Mouse (Mus musculus): ENCODE data around the gene Rhobtb1.

Gene Rhobtb1

GRCm38 (mm10) chr10:69278764-69279606, 127.8 kb downstream of the Rhobtb1 start:
- DNase-seq = peak; percentile 22

DNA sequence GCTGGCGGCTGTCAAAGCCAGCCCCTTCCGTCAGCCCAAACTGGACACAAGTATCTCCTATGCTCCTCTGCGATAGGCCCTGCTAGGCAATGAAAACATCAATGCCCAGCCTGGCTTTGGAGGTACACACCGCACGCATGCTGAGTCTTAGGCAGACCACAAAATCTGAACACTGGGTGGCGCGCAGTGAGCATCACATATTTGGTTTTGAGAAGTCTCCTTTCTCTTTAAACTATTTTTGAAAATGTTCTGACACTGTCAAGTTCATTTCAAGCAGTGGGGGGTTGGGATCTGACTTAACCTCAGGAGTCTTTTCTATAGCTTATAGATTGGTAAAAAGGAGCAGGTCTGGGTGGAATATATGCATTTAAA, 128.4 kb downstream of the Rhobtb1 start:
- no peak for DNase-seq

DNA sequence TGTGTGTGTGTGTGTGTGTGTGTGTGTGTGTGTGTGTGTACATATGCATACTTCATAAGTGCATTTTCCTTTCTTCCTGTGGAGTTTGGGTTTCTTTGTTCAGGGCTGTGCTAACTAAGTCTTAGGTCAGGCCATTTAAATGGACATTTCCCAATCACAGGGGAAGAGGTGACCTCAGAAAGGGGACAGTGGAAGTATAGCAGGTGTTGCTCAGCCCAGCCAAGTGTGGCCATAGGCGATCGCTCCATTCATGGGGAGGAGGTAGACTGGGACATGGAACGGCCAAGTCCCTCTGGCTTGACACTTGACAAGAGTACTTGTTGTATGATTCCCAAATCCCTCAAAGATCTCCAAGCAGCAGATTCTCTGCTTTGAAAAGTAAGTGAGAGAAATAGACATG, 135.7 kb downstream of the Rhobtb1 start:
- no peak for DNase-seq

DNA sequence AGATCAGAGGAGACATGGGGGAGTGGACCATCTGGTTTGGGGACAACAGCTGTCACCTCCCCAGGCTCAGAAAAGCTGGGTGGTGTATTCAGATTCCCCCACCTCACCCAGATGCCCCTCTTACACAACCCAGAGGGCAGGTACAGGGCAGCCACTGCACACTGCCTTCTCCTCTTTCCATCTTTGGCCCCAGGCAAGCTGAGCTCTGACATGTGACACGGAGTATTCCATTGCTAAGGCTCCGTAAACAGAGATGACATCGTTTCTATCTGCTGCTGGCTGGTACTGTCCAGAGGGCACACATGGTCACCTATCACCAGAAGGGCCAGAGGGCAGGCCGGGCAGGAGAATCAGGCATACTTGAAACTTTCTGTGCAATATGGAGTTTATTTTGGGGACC, 136.9 kb downstream of the Rhobtb1 start:
- no peak for DNase-seq

GRCm38 (mm10) chr10:69288720-69289119, 137.5 kb downstream of the Rhobtb1 start:
- DNase-seq = no peak

- DNase-seq = no peak
Observed at GRCm38 (mm10) chr10:69290736-69291135, 139.5 kb downstream of the Rhobtb1 start.

DNA sequence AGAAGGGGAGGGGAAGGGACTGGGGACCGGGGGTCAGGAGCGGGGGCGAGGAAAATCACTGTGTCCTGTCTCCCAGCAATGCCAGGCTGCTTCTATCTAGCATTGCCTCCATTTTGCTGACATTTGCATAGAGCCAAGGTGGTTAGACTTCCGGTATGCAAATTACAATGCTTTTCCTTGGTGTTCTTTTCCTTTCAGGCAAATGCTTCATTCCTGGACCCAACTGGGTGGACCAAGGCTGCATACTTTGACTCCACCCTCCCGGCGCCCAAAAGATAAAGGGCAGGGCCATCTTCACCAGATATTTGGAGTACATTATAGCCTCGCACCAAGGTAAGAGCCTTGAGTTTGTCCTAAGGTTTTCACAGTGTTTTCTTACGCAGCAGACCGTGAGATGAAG, 144.7 kb downstream of the Rhobtb1 start:
- no peak for DNase-seq

GRCm38 (mm10) chr10:69299985-69300384, 148.8 kb downstream of the Rhobtb1 start:
- no peak for DNase-seq

DNA sequence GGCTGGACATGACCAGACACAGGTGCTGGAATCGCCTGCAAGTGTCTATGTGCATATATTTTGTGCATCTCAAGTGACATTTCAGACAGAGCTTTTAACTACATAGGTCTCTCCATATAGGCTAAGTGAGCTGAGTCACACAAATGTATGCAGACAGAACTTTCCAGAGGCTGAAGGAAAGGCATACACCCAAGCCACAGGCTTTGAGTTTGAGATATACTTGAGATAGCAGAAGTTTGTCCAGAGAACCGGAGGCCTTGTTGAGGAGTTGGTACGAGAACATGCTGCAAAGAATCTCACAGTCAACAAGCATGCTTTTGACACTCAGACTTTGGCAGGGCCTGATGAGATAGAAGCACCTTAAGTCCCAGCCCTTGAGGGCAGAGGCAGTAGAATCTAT, 151.4 kb downstream of the Rhobtb1 start:
- DNase-seq = no peak

- DNase-seq = no peak
Observed at GRCm38 (mm10) chr10:69304819-69305218, 153.6 kb downstream of the Rhobtb1 start.

- DNase-seq = no peak
Observed at GRCm38 (mm10) chr10:69305600-69305999, 154.4 kb downstream of the Rhobtb1 start.

DNA sequence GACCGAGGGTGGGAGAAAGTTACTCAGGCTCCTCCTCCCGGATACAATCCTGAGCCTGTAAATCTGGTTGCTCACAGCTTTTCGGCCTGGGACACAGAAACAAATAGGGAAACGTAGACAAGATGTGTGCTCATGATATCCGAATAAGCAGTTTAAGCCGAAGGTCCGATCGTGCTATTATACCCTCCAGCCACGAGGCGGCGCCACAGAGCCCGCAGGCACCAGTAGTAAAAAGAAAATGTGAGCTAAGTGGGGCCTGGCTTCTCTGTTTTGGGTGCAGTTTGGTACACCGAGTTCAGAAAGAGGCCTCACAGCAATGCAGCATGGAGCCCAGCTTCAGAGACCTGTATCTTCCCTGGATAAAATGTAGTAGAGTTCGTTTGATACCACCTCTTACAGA, 155.0 kb downstream of the Rhobtb1 start:
- DNase-seq = no peak

- DNase-seq = peak; percentile 88
Observed at GRCm38 (mm10) chr10:69307067-69307466, 155.8 kb downstream of the Rhobtb1 start.

- no peak for DNase-seq
Observed at GRCm38 (mm10) chr10:69309109-69309508, 157.9 kb downstream of the Rhobtb1 start.

GRCm38 (mm10) chr10:69311867-69312266, 160.6 kb downstream of the Rhobtb1 start:
- DNase-seq = no peak

DNA sequence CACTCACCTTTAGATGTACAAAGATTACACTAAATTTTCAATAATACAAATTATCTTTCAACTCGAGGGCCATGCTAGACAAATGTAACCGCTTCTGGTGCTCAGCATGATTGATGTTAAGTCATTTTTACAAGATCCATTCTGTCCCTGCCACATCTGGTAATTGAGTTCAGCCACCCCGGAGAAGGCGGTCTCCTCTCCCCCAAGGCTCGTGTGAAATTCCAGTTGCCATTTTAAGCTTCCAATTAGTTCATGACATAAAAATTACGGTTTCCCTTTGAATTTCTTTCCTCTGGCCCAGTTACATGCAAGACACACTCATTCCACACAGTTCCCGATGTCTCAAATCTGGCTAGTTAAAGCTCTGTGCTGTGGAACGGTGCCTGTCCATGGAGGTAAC, 162.7 kb downstream of the Rhobtb1 start:
- DNase-seq = no peak

DNA sequence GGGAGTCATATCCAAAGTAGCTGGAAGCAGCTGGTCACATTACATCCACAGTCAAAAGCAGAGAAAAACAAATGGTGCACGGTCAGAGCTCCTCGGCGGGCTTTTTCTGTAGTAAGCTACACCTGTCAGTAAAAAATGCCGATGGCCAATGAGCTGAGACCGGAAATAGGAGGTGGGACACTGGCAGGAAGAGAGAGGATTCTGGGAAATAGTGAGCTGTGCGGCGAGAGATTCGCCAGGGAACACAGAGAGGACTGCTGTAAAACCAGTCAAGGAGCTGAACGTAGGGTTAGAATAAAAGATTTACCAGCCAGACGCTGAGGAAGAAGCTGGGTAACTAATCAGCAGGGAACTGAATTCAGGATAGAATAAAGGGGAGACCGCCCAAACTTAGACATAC, 167.3 kb downstream of the Rhobtb1 start:
- DNase-seq = no peak

DNA sequence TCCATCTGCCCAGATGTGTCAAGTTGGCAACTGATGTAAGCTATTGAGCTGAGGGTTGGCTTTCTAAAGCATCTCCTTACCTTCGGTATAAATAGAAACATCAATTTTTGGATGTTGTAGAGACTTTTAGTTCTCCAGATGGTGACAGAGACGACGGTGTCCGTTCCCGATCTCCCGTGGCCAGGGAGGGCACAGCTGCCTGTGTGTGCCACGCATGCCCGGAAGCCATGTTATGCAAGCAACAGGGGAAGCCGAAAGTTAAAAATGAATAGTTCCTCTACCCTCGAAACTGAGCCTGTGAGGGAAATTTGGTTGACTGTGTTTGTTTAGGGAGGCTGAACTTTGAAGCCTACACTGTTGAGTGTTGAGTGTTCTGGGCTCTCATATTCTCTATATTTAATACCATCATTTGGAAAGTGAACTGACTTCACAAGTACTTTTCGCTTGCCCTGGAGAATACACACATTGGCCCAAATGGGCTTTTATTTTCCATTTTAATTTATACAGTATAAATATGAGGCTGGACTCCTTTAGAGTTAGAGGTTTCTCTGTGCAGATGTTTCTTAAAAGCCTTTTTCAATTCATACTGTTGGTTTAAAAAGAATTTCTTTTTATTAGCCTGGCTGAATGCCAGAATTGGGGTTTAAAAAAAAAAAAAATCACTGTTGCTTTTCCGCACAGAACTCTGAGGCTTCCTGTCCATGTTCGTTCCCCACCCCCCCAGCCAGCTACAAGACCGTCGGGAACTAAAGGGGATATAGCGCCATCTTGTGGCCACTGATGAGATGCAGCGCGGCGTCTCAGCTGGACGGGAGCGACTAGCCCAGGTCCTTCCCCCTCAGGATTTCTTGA, 169.7 kb downstream of the Rhobtb1 start:
- DNase-seq = peak; percentile 92

DNA sequence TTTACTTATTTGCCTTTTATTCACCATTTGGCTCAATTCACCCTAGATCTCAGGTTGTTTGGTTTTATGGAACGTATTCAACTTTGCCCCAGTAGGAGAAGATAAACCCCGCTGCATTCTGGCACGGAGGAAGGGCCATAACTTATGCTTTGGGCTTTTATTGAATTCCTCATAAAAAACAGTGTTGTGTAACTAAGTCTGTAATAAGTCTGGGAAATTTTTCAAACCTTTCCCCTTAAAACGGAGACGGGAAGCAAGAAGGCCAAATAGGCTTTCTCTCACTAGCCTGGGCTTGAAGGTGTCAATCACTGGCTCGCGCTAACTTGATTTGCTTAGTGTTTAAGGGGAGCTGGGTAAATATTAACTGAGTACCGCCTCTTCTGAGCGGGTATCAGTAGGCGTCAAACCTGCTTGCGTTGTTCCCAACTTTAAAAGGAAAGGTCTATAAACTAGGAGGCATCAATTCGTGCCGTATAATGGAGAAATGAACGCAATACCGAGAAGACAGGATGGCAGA, 170.3 kb downstream of the Rhobtb1 start:
- no peak for DNase-seq

DNA sequence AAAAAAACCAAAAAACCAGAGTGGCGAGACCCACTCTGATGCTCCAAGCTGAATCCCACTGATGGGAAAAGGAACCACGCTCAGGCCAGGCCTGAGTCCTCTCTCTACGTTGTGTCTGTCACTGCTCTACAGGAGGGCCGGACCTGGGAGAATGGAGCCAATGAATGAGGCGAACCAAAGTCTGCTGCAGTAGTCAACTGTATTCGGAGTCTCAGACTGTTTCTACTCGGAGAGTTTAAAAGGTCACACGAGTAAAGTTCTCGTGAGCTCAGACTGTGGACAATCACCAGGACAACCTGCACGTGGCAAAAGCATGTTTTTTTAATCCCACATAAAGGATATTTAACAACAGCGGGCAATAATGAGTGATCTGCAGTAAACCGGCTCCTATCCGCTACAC, 172.8 kb downstream of the Rhobtb1 start:
- no peak for DNase-seq

DNA sequence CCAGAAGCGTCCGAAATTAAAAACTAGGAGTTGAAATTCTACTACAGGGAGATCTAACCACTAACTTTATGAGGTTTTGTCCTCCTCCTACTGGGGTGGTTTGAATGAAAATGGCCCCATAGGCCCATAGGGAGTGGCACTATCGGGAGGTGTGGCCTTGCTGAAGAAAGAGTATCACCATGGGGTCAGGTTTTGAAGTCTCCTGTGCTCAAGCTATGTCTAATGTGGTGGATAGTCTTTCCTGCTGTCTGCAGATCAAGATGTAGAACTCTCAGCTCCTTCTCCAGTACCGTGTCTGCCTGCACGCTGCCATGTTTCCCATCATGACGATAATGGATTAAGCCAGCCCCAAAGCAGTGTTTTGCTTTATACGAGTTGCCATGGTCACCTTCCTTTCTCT, 173.6 kb downstream of the Rhobtb1 start:
- no peak for DNase-seq

GRCm38 (mm10) chr10:69326433-69326832, 175.2 kb downstream of the Rhobtb1 start:
- DNase-seq = no peak

GRCm38 (mm10) chr10:69327362-69327761, 176.1 kb downstream of the Rhobtb1 start:
- no peak for DNase-seq
